Mouse (Mus musculus): ENCODE measurements around the gene Slc17a6.

DNA sequence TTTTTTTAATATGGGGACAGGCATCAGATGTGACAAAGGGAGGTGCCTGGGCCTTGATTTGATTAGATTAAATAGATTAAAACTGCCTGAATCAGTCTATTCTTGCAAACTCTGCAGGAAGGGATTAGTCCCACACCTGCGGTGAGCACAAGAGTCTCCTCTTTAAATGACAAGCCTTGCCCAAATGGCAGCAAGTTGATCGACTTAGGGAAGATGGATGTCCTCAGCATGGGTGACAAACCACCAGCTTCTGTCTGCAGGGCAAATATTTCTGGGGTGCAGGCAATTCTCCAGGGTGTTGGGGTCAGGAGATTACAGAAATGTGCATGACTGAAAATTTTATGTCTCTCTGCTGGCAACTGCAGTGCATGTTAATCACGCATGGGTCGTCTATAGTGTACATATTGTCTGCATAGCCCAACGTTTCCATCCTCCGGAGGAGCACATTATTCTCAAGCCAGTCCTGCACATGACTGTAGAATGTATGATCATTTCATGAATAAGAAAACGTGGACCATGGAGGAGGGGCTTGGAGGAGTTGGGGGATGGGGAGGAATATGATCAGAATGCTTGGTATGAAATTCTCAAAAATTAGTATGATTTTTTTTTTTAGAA lies 11.5 kb downstream of the Slc17a6 start:
- TF ChIP-seq POLR2A (IDR thresholded peaks at IDR 0.05; ENCODE audit: insufficient read depth, low read length) = no peak
- TF ChIP-seq CTCF (IDR thresholded peaks at IDR 0.05; ENCODE audit: low read depth, low read length) = no peak
